In genomic region chr13:42818378-42818777, GRCm38 (mm10) we compare ENCODE assay signal across 10 mouse cellular contexts.
DNase-seq lines count a peak whose midpoint lies in the region; ATAC-seq and TF ChIP-seq lines count a peak whose summit lies in the region.
"Had no signal": no experiment of that assay in that cellular context is flagged by ENCODE, and none has a peak within 500 bp of the region (broad histone marks: within the 10 kb centered on the region; RNA-seq: fewer than 3 reads in every experiment).

No protein-coding gene starts in this region.

- H3K36me3 ChIP-seq in hindbrain, embryonic 10.5 days = no peaks in the 10 kb centered on the region
- no peaks in the 10 kb centered on the region for H3K36me3 ChIP-seq in hindbrain, embryonic 16.5 days (ENCODE audit: control insufficient read depth, insufficient read depth, low read length)
- H3K36me3 ChIP-seq in C2C12 (ENCODE audit: control insufficient read depth, insufficient read depth) = no peaks in the 10 kb centered on the region
- H3K36me3 ChIP-seq: embryonic facial prominence, embryonic 13.5 days; limb, embryonic 15.5 days had no signal

- H3ac ChIP-seq in C2C12 (ENCODE audit: control insufficient read depth, insufficient read length, low read depth) = no peak overlapping the region

- H3K79me2 ChIP-seq in C2C12 (ENCODE audit: control insufficient read depth, insufficient read depth) = no peaks in the 10 kb centered on the region

- 0 out of 2 replicates have a peak, but pooled peaks cover 5% of the 10 kb centered on the region for H3K27me3 ChIP-seq in hindbrain, embryonic 10.5 days (ENCODE audit: insufficient read depth, poor library complexity, severe bottlenecking)
- no peaks in the 10 kb centered on the region for H3K27me3 ChIP-seq in hindbrain, embryonic 16.5 days (replicated peaks; ENCODE audit: control insufficient read depth, insufficient read depth, low read length)
- no peaks in the 10 kb centered on the region for H3K27me3 ChIP-seq in C2C12 (ENCODE audit: control insufficient read depth, insufficient read depth, insufficient read length)
- H3K27me3 ChIP-seq: embryonic facial prominence, embryonic 13.5 days; limb, embryonic 15.5 days had no signal

- no peaks in the 10 kb centered on the region for H3K79me3 ChIP-seq in C2C12 (ENCODE audit: low read depth)

- TF ChIP-seq CTCF in C2C12 (IDR thresholded peaks at IDR 0.05; ENCODE audit: control insufficient read depth, insufficient read depth, insufficient read length) = peak; percentile 8

- no peak overlapping the region for H3K9ac ChIP-seq in hindbrain, embryonic 16.5 days (ENCODE audit: low read depth, low read length)
- H3K9ac ChIP-seq: embryonic facial prominence, embryonic 13.5 days; limb, embryonic 15.5 days had no signal

- no peak for ATAC-seq in hindbrain, embryonic 16.5 days
- 0 out of 2 replicates have a peak, but pooled peaks have one; percentile 26 for ATAC-seq in neutrophil, adult 5-6 weeks (ENCODE audit: extremely low read depth, insufficient number of reproducible peaks, low FRiP score, poor library complexity, severe bottlenecking)

- no peak overlapping the region for H3K4me2 ChIP-seq in hindbrain, embryonic 16.5 days (ENCODE audit: low read length)
- H3K4me2 ChIP-seq: embryonic facial prominence, embryonic 13.5 days; limb, embryonic 15.5 days had no signal

- DNase-seq in hindbrain, embryonic 10.5 days (ENCODE audit: low spot score) = peak; percentile 75
- DNase-seq in adrenal gland, adult 8-10 months = peak; percentile 20
- peak; percentile 42 for DNase-seq in embryo, embryonic 11.5 days (ENCODE audit: low read depth, low spot score)
- peak; percentile 54 to 86 for DNase-seq in kidney, postnatal 36 days
- peak; percentile 29 for DNase-seq in urinary bladder, adult 2 months (ENCODE audit: low spot score)

- no peak overlapping the region for H3K27ac ChIP-seq in hindbrain, embryonic 10.5 days
- no peak overlapping the region for H3K27ac ChIP-seq in hindbrain, embryonic 16.5 days (ENCODE audit: low read depth, low read length)
- H3K27ac ChIP-seq: embryonic facial prominence, embryonic 13.5 days; limb, embryonic 15.5 days had no signal

- 56% methylated on average over 10 of the region's 10 CpGs for WGBS in hindbrain, embryonic 10.5 days
- 54% methylated on average over 10 of the region's 10 CpGs for WGBS in hindbrain, embryonic 16.5 days

- peaks cover 28% of the 10 kb centered on the region for H3K4me1 ChIP-seq in hindbrain, embryonic 10.5 days (replicated peaks)
- H3K4me1 ChIP-seq in hindbrain, embryonic 16.5 days (ENCODE audit: control insufficient read depth, insufficient read depth, low read depth, low read length) = peaks cover 6% of the 10 kb centered on the region
- H3K4me1 ChIP-seq: limb, embryonic 15.5 days had no signal

- H3K9me3 ChIP-seq in hindbrain, embryonic 10.5 days = 0 out of 2 replicates have a peak, but pooled peaks cover 3% of the 10 kb centered on the region
- no peaks in the 10 kb centered on the region for H3K9me3 ChIP-seq in hindbrain, embryonic 16.5 days (ENCODE audit: control insufficient read depth, low read length)
- H3K9me3 ChIP-seq: embryonic facial prominence, embryonic 13.5 days; limb, embryonic 15.5 days had no signal

- H3K4me3 ChIP-seq in hindbrain, embryonic 10.5 days = no peak overlapping the region
- no peak overlapping the region for H3K4me3 ChIP-seq in hindbrain, embryonic 16.5 days (ENCODE audit: low read length)
- no peak overlapping the region for H3K4me3 ChIP-seq in C2C12 (ENCODE audit: insufficient read depth, poor library complexity, severe bottlenecking)
- H3K4me3 ChIP-seq: embryonic facial prominence, embryonic 13.5 days; limb, embryonic 15.5 days had no signal

TF ChIP-seq in C2C12, 6 proteins besides CTCF, POLR2A, EP300 and RAD21:
- TF ChIP-seq CEBPB (IDR thresholded peaks at IDR 0.05; ENCODE audit: low read depth) (no peak), MYOD1 (IDR thresholded peaks at IDR 0.05; ENCODE audit: control insufficient read depth, insufficient read length, low read depth) (no peak), USF1 (IDR thresholded peaks at IDR 0.05; ENCODE audit: low read depth) (no peak), FOSL1 (IDR thresholded peaks at IDR 0.05; ENCODE audit: insufficient read depth, low read length, poor library complexity, severe bottlenecking) (no peak), MYOG (IDR thresholded peaks at IDR 0.05; ENCODE audit: control insufficient read depth, extremely low read depth, insufficient read length) (no peak), MAX (IDR thresholded peaks at IDR 0.05) (no peak)
TF ChIP-seq in C2C12: peak in this region for 0.

Comparison
In these comparisons a context has a peak if more than half of its experiments do, and no peak if none do; other contexts are left out.
1. DNase-seq: peak in every context shown above with its lines; median percentile 75 in hindbrain, embryonic 10.5 days; 70 in kidney, postnatal 36 days; 42 in embryo, embryonic 11.5 days; 29 in urinary bladder, adult 2 months; 20 in adrenal gland, adult 8-10 months.